Mouse (Mus musculus): ENCODE data around the gene Amigo1. TPM values are rescaled to one million over a fixed set of nuclear protein-coding genes. Genes with fewer than 3 reads are reported as not detected.

Amigo1 gene
- total and polyA plus RNA-seq, 3 experiments = 4.6 to 9.5 TPM; not detected in 1

DNA sequence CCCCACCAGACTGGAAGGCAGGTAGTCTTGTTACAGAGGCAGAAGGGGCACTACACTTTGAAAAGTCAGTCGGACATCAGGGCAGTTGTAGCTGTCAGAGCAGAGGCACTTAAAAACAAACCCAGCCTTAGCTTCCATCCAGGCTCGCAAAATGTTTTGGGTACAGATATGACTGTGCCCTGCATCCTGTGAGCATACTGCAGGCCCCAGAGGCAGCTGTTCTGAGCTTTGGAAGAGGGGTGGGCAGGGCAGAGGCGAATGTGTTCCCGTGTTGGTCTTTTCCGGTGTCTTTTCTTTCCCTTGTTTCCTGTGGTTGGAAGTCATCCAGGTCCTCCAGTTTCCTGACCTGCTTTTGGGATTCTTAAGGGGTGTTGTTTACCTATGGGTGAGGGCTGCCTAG is 3.8 kb downstream of the Amigo1 start:
- no peak for TF ChIP-seq CTCF (IDR thresholded peaks at IDR 0.05 in 2 of 3, conservative IDR thresholded peaks at IDR 0.05 in 1 of 3; ENCODE audit: control insufficient read depth in 1 of 3, insufficient read depth in 1 of 3, low read depth in 2 of 3, low read length in 3 of 3, poor library complexity in 1 of 3, severe bottlenecking in 1 of 3)
- TF ChIP-seq ETS1 (IDR thresholded peaks at IDR 0.05; ENCODE audit: low read depth, low read length) = no peak
- TF ChIP-seq ZMIZ1 (IDR thresholded peaks at IDR 0.05; ENCODE audit: low read depth, low read length) = no peak
- TF ChIP-seq GATA1 (IDR thresholded peaks at IDR 0.05; ENCODE audit: low read depth, low read length) = no peak
- Histone ChIP-seq H3K9me3 (replicated peaks; ENCODE audit: insufficient read depth, low read length) (no peaks in the 10 kb centered on the region), H3K27ac (ENCODE audit: control insufficient read depth, low read depth, low read length) (no peak overlapping the region), H3K36me3 (ENCODE audit: control insufficient read depth in 1 of 2, insufficient read depth in 2 of 2, low read length in 2 of 2) (peaks cover 0 to 3% of the 10 kb centered on the region in 2 experiments; a peak in 2 of 4 replicates), H3K4me3 (ENCODE audit: control insufficient read depth in 1 of 2, insufficient read depth in 1 of 2, low read depth in 2 of 2, low read length in 2 of 2) (no peak overlapping the region), H3K79me2 (ENCODE audit: control insufficient read depth, insufficient read depth, low read length, poor library complexity) (peaks cover 3% of the 10 kb centered on the region; the same call in 1 of the 2 replicates), H3K9ac (ENCODE audit: control insufficient read depth, low read depth, low read length, poor library complexity, severe bottlenecking) (no peak overlapping the region), H3K4me1 (ENCODE audit: control insufficient read depth in 1 of 2, insufficient read depth in 2 of 2, low read length in 2 of 2) (peaks cover 3 to 11% of the 10 kb centered on the region in 2 experiments), H3K27me3 (ENCODE audit: control insufficient read depth in 1 of 2, insufficient read depth in 2 of 2, low read length in 2 of 2) (peaks cover 0 to under 1% of the 10 kb centered on the region in 2 experiments; a peak in 1 of 4 replicates)
- DNase-seq (ENCODE audit: low read depth, low spot score) = no peak

DNA sequence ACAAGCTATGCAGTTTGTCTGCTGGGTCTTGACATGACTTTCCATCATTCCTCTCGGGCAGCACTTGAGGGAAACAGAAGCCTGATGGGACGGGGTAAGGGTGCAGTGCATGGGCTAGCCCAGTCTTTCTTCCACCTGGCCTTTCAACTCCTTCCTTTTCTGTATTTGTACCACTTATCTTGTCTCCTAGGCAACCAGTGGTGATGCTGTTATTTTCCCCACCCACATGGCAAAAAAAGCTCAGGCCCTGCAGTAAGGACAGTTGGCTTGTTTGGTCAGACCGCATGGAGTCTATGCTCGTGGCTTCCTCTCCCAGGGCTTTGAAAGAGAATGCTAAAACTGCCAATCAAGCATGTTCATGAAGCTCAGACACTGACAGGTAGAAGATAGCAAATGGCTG is 7.6 kb downstream of the Amigo1 start:
- H3K27me3 ChIP-seq (ENCODE audit: control insufficient read depth in 1 of 2, insufficient read depth in 2 of 2, low read length in 2 of 2) = no peaks in the 10 kb centered on the region
- TF ChIP-seq MAX (IDR thresholded peaks at IDR 0.05; ENCODE audit: low read length) (no peak), ZNF384 (IDR thresholded peaks at IDR 0.05; ENCODE audit: low read depth, low read length) (no peak), MYC (IDR thresholded peaks at IDR 0.05; ENCODE audit: low read depth, low read length) (no peak), CHD2 (IDR thresholded peaks at IDR 0.05; ENCODE audit: low read length) (no peak), MXI1 (IDR thresholded peaks at IDR 0.05; ENCODE audit: low read depth, low read length) (no peak), POLR2AphosphoS2 (IDR thresholded peaks at IDR 0.05; ENCODE audit: low read length) (no peak), SMC3 (IDR thresholded peaks at IDR 0.05; ENCODE audit: low read depth, low read length) (no peak), MYB (IDR thresholded peaks at IDR 0.05; ENCODE audit: low read depth, low read length) (no peak), POLR2AphosphoS5 (IDR thresholded peaks at IDR 0.05; ENCODE audit: borderline replicate concordance, low read depth, low read length) (no peak), GABPA (IDR thresholded peaks at IDR 0.05; ENCODE audit: low read depth, low read length) (no peak), RCOR1 (IDR thresholded peaks at IDR 0.05; ENCODE audit: low read depth, low read length) (no peak)
- no peaks in the 10 kb centered on the region for H3K9me3 ChIP-seq (replicated peaks; ENCODE audit: insufficient read depth, low read length)
- no peaks in the 10 kb centered on the region for H3K79me2 ChIP-seq (ENCODE audit: control insufficient read depth, insufficient read depth, low read length, poor library complexity)
- H3K4me1 ChIP-seq (ENCODE audit: control insufficient read depth in 1 of 2, insufficient read depth in 2 of 2, low read length in 2 of 2) = peaks cover 0 to 3% of the 10 kb centered on the region in 2 experiments; a peak in 2 of 4 replicates
- no peak overlapping the region for H3K27ac ChIP-seq (ENCODE audit: control insufficient read depth, low read depth, low read length)
- H3K4me3 ChIP-seq (ENCODE audit: control insufficient read depth in 1 of 2, insufficient read depth in 1 of 2, low read depth in 2 of 2, low read length in 2 of 2) = no peak overlapping the region
- H3K9ac ChIP-seq (ENCODE audit: control insufficient read depth, low read depth, low read length, poor library complexity, severe bottlenecking) = no peak overlapping the region
- DNase-seq (ENCODE audit: low read depth, low spot score) = no peak
- peaks cover 0 to 3% of the 10 kb centered on the region in 2 experiments; a peak in 2 of 4 replicates for H3K36me3 ChIP-seq (ENCODE audit: control insufficient read depth in 1 of 2, insufficient read depth in 2 of 2, low read length in 2 of 2)

DNA sequence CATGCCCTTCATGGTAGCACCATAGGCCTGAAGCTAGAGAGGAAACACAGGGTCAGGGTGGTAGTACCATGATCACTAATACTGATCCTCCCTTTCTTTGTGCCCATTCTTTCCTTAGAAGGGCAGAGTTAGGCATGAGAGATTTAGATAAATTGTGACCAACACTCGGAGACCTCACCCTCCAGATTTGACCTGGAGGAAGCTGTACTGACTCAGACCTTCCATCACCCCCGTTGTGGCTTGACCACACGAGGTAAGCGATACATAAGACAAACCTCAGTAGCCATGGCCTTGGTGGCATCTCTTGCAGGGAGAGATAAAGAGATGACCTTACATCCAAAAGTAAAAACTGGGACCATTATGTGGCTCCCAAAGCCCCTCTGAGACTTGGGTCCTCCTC is 9.2 kb downstream of the Amigo1 start:
- Histone ChIP-seq H3K9ac (ENCODE audit: control insufficient read depth, low read depth, low read length, poor library complexity, severe bottlenecking) (no peak overlapping the region), H3K4me1 (ENCODE audit: control insufficient read depth in 1 of 2, insufficient read depth in 2 of 2, low read length in 2 of 2) (peaks cover 3 to 6% of the 10 kb centered on the region in 2 experiments; a peak in 3 of 4 replicates), H3K27ac (ENCODE audit: control insufficient read depth, low read depth, low read length) (no peak overlapping the region), H3K36me3 (ENCODE audit: control insufficient read depth in 1 of 2, insufficient read depth in 2 of 2, low read length in 2 of 2) (peaks cover 0 to 7% of the 10 kb centered on the region in 2 experiments; a peak in 2 of 4 replicates), H3K4me3 (ENCODE audit: control insufficient read depth in 1 of 2, insufficient read depth in 1 of 2, low read depth in 2 of 2, low read length in 2 of 2) (no peak overlapping the region), H3K79me2 (ENCODE audit: control insufficient read depth, insufficient read depth, low read length, poor library complexity) (no peaks in the 10 kb centered on the region), H3K27me3 (ENCODE audit: control insufficient read depth in 1 of 2, insufficient read depth in 2 of 2, low read length in 2 of 2) (no peaks in the 10 kb centered on the region), H3K9me3 (replicated peaks; ENCODE audit: insufficient read depth, low read length) (no peaks in the 10 kb centered on the region)
- DNase-seq (ENCODE audit: low read depth, low spot score) = no peak
- TF ChIP-seq ZKSCAN1 (IDR thresholded peaks at IDR 0.05; ENCODE audit: low read depth, low read length) (no peak), CTCF (IDR thresholded peaks at IDR 0.05 in 2 of 3, conservative IDR thresholded peaks at IDR 0.05 in 1 of 3; ENCODE audit: control insufficient read depth in 1 of 3, insufficient read depth in 1 of 3, low read depth in 2 of 3, low read length in 3 of 3, poor library complexity in 1 of 3, severe bottlenecking in 1 of 3) (no peak), POLR2AphosphoS2 (IDR thresholded peaks at IDR 0.05; ENCODE audit: low read length) (no peak), POLR2A (IDR thresholded peaks at IDR 0.05; ENCODE audit: control insufficient read depth in 1 of 2, insufficient read depth in 1 of 2, low read depth in 1 of 2, low read length in 2 of 2, poor library complexity in 1 of 2) (no peak), SMC3 (IDR thresholded peaks at IDR 0.05; ENCODE audit: low read depth, low read length) (no peak)

Measured in MEL (cell line).